Mouse (Mus musculus) forebrain, embryonic 10.5 days (tissue): Measurements from ENCODE around the gene Bmp2k. TPM values are rescaled to one million over a fixed set of nuclear protein-coding genes. Genes with fewer than 3 reads are reported as not detected.

Source experiments
- DNase-seq: peaks from one replicate; pipeline ENCODE4 v3.0.0-alpha.2; 2017; ENCODE audit warnings: low spot score; ENCODE audit errors: extremely low spot score
- H3K27ac ChIP-seq: fragments of 300-500 bp; sonication (generic); 2 replicates; pipeline ENCODE4 v1.5.1; 2016; ENCODE audit warnings: mild to moderate bottlenecking
- H3K27me3 ChIP-seq: fragments of 300-500 bp; sonication (generic); 2 replicates; pipeline ENCODE4 v1.6.1; 2016; ENCODE audit warnings: mild to moderate bottlenecking; ENCODE audit not compliant: poor library complexity, severe bottlenecking
- H3K36me3 ChIP-seq: fragments of 300-500 bp; sonication (generic); replicated peaks from 2 replicates; pipeline ENCODE4 v1.6.1; 2016; ENCODE audit warnings: mild to moderate bottlenecking, moderate library complexity
- H3K4me1 ChIP-seq: fragments of 300-500 bp; sonication (generic); 2 replicates; pipeline ENCODE4 v1.6.1; 2016
- H3K4me3 ChIP-seq: fragments of 300-500 bp; sonication (generic); 2 replicates; pipeline ENCODE4 v1.5.1; 2016; ENCODE audit warnings: mild to moderate bottlenecking, moderate library complexity
- H3K9me3 ChIP-seq: fragments of 300-500 bp; sonication (generic); 2 replicates; pipeline ENCODE4 v1.6.1; 2016; ENCODE audit warnings: mild to moderate bottlenecking, moderate library complexity
- WGBS: fragments of 180-500 bp; shearing (Covaris S2); methylation state at CpG from one replicate; pipeline ENCODE4 v1.1.7; 2016; 5-methylcytosine and 5-hydroxymethylcytosine counted together
- polyA plus RNA-seq: library from polyadenylated mRNA; unstranded; fragments of >200 nt; fragmentation: Nextera tagmentation; extraction: Ambion mirVana; gene quantifications from 2 replicates; pipeline ENCODE4 v1.2.1, GENCODE M21; 2016

Bmp2k gene
- polyA plus RNA-seq, 1 experiment from 2014 or later: 8.8 TPM

DNA sequence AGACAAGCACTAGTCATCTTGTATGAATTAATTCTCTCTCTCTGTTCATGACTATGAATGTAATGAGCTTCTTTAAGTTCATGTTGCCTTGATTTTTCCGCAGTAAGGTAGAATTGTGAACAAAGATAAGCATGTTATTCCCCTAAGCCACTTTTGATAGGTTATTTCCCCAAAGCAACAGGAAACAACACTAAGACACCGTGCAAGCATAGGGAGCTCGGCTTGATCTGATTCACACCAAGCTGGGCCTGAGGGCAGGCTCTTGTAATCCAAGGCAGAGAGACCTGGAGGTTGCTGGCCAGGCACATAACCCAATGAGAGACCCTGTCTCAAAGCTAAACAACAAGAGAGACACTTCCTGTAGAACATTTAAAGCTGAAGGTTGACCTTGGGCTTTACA is 21.3 kb upstream of the Bmp2k start:
- Histone ChIP-seq H3K9me3 (no peaks in the 10 kb centered on the region), H3K4me1 (peaks cover 12% of the 10 kb centered on the region), H3K36me3 (no peaks in the 10 kb centered on the region), H3K27ac (no peak overlapping the region), H3K4me3 (no peak overlapping the region), H3K27me3 (no peaks in the 10 kb centered on the region)
- DNase-seq: no peak
- WGBS: 83% methylated on average over 3 of the region's 3 CpGs

DNA sequence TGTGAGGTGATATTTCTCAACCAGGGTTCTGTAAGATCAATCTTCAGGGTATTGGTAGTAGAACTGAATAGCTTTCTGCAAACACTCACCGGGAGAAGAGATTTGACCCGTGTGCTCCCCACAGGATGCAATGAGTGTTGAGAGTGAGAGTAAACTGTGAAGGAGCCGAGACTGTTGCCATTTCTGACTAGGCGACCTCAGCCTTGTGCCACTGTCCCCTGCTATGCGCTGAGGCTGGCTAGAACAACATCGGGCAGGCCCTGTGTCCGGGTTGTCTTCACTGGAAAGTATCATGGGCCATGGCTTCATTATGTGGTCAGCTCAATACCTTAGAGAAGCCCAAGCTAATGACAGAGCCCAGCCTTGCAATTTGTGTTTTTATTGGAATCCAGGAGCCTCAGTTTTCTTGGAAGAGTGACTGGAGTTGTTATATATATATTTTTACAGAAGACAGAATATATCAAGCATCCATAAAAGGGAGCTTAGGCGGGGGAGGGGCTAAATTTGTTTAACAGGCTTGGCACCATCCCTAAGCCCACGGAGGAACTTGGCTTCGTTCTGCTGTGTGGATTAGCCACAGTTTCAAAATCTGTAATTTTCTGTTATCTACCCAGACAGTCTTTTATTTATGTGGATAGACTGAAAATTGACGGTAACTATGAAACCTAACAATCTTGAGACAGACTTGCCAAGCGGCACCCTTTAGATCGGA is 18.0 kb upstream of the Bmp2k start:
- DNase-seq: no peak
- Histone ChIP-seq H3K36me3 (no peaks in the 10 kb centered on the region), H3K4me3 (no peak overlapping the region), H3K27me3 (no peaks in the 10 kb centered on the region), H3K4me1 (peaks cover 12% of the 10 kb centered on the region), H3K9me3 (no peaks in the 10 kb centered on the region), H3K27ac (no peak overlapping the region)
- 55% methylated on average over 13 of the region's 13 CpGs for WGBS

- WGBS: 34% methylated on average over 15 of the region's 15 CpGs
- no peak overlapping the region for H3K4me3 ChIP-seq
- no peak for DNase-seq
- H3K27ac ChIP-seq: no peak overlapping the region
- H3K36me3 ChIP-seq: no peaks in the 10 kb centered on the region
- no peaks in the 10 kb centered on the region for H3K27me3 ChIP-seq
- no peaks in the 10 kb centered on the region for H3K9me3 ChIP-seq
- H3K4me1 ChIP-seq: peaks cover 12% of the 10 kb centered on the region
Measured at GRCm38 (mm10) chr5:96980008-96980634, 17.4 kb upstream of the Bmp2k start.

DNA sequence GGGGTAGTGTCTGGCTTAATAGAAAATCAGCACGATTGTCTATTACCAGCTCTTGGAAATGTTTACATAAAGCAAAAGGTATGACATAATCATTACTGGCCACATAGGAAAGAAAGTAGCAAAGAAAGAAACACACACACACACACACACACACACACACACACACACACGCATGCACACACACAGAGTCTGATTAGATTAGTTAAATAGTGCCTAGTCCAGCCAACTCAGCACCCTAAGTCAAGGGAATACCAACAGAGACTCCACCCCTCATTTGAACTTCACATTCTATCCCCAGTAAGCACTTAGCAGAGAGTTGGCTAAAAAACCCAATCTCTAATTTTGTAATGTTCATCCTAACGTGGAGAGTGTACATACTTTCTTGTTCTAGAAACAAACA is 15.5 kb upstream of the Bmp2k start:
- Histone ChIP-seq H3K27me3 (no peaks in the 10 kb centered on the region), H3K4me3 (no peak overlapping the region), H3K9me3 (no peaks in the 10 kb centered on the region), H3K27ac (no peak overlapping the region), H3K4me1 (peaks cover 12% of the 10 kb centered on the region), H3K36me3 (no peaks in the 10 kb centered on the region)
- DNase-seq: no peak
- 82% methylated on average over 3 of the region's 3 CpGs for WGBS

- peaks cover 12% of the 10 kb centered on the region for H3K4me1 ChIP-seq
- H3K27me3 ChIP-seq: no peaks in the 10 kb centered on the region
- no peaks in the 10 kb centered on the region for H3K9me3 ChIP-seq
- no peak overlapping the region for H3K4me3 ChIP-seq
- no peaks in the 10 kb centered on the region for H3K36me3 ChIP-seq
- 90% methylated on average over 7 of the region's 7 CpGs for WGBS
- DNase-seq: no peak
- no peak overlapping the region for H3K27ac ChIP-seq
Measured at GRCm38 (mm10) chr5:96983142-96983541, 14.3 kb upstream of the Bmp2k start.

DNA sequence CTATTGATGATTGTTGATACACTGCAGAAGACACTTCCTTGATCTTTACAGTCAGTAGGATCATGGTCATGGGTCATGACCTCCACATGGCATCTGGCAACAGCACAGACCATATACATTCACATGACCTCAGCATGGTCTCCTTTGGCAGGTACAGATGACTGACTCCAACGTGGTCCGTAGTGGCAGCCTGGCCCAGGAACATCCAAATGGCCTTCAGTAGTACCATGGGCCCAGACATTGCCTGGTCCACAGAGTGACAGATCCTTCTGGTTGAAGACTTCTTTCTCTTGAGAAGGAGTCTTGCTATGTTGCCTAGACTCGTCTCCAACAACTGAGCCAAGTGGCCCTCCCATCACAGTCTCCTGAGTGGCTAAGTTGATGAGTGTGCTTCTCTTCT is 10.6 kb upstream of the Bmp2k start:
- no peak overlapping the region for H3K27ac ChIP-seq
- H3K9me3 ChIP-seq: no peaks in the 10 kb centered on the region
- DNase-seq: no peak
- H3K4me1 ChIP-seq: no peaks in the 10 kb centered on the region
- H3K27me3 ChIP-seq: no peaks in the 10 kb centered on the region
- H3K4me3 ChIP-seq: no peak overlapping the region
- no peaks in the 10 kb centered on the region for H3K36me3 ChIP-seq
- WGBS: 89% methylated on average over 3 of the region's 3 CpGs

DNA sequence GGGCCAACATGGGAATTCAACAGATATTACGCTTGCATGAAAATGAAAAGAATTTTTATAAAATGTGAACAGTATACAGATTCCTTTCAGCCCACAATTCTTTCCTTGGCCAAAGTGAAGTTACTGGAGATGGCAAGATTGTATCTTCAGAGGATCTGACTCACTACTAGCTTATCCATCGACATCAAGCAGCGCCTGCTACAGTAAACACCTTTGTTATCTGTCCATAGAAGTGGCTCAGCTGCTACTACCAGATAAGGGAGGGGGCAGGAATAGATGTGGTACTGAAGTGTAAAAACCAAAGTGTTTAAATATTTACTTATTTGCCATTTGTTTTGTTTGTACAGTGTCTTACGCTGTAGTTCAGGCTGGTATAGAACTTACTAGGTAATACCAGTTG is 8.6 kb upstream of the Bmp2k start:
- WGBS: 88% methylated on average over 4 of the region's 4 CpGs
- Histone ChIP-seq H3K27ac (no peak overlapping the region), H3K4me1 (no peaks in the 10 kb centered on the region), H3K9me3 (no peaks in the 10 kb centered on the region), H3K27me3 (no peaks in the 10 kb centered on the region), H3K4me3 (no peak overlapping the region), H3K36me3 (no peaks in the 10 kb centered on the region)
- DNase-seq: no peak

GRCm38 (mm10) chr5:96991156-96991555 is 6.3 kb upstream of the Bmp2k start:
- Histone ChIP-seq H3K4me3 (no peak overlapping the region), H3K4me1 (peaks cover 9% of the 10 kb centered on the region), H3K27me3 (no peaks in the 10 kb centered on the region), H3K27ac (no peak overlapping the region), H3K9me3 (no peaks in the 10 kb centered on the region), H3K36me3 (no peaks in the 10 kb centered on the region)
- no peak for DNase-seq
- 91% methylated on average over 6 of the region's 6 CpGs for WGBS

DNA sequence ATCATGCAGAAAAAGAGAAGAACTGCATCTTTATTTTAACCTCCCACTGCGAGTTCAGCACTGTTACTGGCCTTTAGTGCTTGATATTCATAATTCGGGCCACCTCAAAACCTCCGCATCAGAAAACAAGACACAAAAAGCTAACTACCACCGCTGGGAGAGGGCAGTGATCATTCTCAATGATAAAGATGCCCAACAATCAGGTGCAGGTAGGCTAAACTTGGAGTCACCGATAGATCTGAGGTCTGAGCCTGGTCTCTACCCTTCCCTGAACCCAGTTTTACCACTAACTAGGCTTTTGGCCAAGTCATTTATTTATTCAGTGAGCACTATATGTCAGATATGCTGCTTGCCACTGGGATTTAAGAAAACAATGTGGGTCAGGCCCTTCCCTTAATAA is 4.8 kb upstream of the Bmp2k start:
- Histone ChIP-seq H3K27me3 (no peaks in the 10 kb centered on the region), H3K27ac (no peak overlapping the region), H3K9me3 (no peaks in the 10 kb centered on the region), H3K4me1 (peaks cover 18% of the 10 kb centered on the region), H3K36me3 (no peaks in the 10 kb centered on the region), H3K4me3 (no peak overlapping the region)
- WGBS: 91% methylated on average over 5 of the region's 5 CpGs
- DNase-seq: no peak

GRCm38 (mm10) chr5:96993057-96993456 is 4.4 kb upstream of the Bmp2k start:
- no peak overlapping the region for H3K4me3 ChIP-seq
- WGBS: 76% methylated on average over 8 of the region's 8 CpGs
- peaks cover 22% of the 10 kb centered on the region for H3K4me1 ChIP-seq
- no peak for DNase-seq
- no peaks in the 10 kb centered on the region for H3K27me3 ChIP-seq
- H3K27ac ChIP-seq: no peak overlapping the region
- no peaks in the 10 kb centered on the region for H3K36me3 ChIP-seq
- no peaks in the 10 kb centered on the region for H3K9me3 ChIP-seq

DNA sequence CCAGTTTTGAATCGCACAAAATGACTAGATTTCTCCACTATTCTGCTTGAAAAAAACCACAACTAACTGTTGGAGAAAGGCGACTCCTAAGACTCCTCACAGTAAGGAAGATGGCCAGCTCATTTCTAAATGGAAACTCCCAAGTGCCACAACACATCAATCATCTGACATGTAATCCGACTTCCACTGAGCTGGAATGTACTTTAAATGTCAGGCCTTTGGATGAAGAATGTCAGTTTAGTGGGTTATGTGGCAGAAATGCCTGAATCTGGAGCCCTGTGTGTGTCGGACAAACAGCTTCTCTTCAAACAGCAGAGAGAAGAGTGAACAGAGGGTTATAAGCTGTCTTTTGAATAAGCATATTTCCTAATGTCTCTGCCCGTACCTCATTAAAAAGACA is 1.7 kb upstream of the Bmp2k start:
- no peak for DNase-seq
- 76% methylated on average over 5 of the region's 5 CpGs for WGBS

GRCm38 (mm10) chr5:96996401-96997309 is 834 bp upstream of the Bmp2k start:
- peak overlapping the region; percentile 90 for H3K4me3 ChIP-seq
- H3K27ac ChIP-seq: peak overlapping the region; percentile 95
- 19% methylated on average over 39 of the region's 39 CpGs for WGBS
- no peaks in the 10 kb centered on the region for H3K36me3 ChIP-seq
- no peaks in the 10 kb centered on the region for H3K27me3 ChIP-seq
- H3K4me1 ChIP-seq: peaks cover 41% of the 10 kb centered on the region
- no peaks in the 10 kb centered on the region for H3K9me3 ChIP-seq
- DNase-seq: peak; percentile 32

More for the DNA sequence above, 1.7 kb upstream of the Bmp2k start:
- H3K4me1 ChIP-seq: peaks cover 41% of the 10 kb centered on the region
- H3K27me3 ChIP-seq: no peaks in the 10 kb centered on the region
- no peak overlapping the region; the same call in 1 of the 2 replicates for H3K4me3 ChIP-seq
- H3K36me3 ChIP-seq: no peaks in the 10 kb centered on the region
- H3K27ac ChIP-seq: peak overlapping the region; percentile 37
- no peaks in the 10 kb centered on the region for H3K9me3 ChIP-seq
